Mouse (Mus musculus): ENCODE data around the gene Prox1.

Prox1 gene

DNA sequence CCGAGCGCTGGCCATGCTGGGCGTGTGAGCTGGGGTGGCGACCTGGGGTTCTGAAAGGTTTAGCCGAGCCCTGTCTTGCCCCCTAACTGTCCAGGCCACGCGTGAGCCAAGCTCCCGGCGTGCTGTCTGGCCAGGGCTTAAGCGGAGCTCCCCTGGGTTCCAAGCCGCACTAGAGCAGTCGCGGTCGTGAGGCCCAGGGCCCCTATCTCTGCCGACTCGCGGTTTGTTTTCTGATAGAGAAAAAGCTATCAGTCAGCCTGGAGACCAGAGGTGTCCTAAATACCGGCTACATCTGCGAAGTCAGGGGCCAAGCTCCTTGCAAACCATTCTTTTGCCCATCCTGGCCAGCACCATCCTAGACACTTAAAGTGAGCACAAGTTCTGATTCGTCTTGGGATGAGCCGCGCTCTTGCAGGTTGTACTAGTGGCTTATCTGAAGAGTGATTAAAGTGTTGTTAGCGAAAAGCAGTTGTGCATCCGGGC is 2.5 kb upstream of the Prox1 start:
- no peak for DNase-seq

DNA sequence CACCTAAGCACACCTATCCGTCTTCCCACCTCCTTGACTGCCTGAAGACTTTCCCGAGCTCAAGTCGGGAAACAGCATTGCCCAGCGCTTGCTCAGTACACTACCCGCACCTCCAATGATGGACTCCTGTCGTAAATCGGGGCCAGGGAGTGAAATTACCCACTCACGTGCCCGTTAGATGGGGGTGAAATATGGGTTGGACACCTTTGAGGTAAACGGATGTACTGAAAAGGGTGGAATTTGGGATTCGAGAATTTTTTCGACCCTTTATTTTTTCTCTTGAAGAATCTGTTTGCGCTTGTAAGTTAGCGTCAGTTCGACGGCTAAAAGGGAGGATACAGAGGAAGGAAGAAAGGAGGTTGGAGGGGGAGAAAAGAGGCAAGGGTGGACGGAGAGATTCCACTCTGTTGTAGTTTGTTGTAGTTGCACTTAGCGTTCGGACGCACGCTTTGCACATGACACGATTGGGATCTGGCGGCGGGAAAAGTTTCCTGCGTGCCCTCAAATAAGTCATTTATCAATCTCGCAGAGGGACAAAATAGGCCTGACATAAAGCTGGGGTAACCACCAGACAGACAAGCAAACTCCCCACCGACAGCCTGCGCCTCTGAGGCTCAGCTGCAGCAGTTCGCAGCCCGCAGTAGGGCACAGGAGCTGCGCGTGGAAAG is 1.9 kb upstream of the Prox1 start:
- DNase-seq, result no peak

- no peak for DNase-seq
These were observed 1.2 kb upstream of the Prox1 start for GRCm38 (mm10) chr1:190171750-190172149.

DNA sequence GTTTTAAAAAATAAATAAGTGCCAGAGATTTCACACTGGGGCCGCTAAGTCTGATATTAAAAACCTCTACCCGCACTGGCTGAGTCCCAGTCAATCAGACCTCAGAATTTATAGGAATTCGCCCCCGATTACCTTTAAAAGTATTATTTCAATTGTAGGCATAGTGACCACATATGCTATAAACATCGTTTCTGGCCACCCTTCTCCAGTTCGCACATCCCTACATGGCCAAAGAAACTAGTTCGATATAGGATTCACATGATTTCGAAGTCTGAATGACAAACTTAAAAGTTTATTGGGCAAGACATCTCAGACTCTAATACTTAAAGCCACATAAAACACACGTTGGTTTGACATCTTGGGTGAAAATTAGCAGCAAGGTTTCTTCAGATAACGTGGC is 827 bp upstream of the Prox1 start:
- DNase-seq, result no peak

GRCm38 (mm10) chr1:190170819-190171216 is 304 bp upstream of the Prox1 start:
- DNase-seq, result no peak

DNA sequence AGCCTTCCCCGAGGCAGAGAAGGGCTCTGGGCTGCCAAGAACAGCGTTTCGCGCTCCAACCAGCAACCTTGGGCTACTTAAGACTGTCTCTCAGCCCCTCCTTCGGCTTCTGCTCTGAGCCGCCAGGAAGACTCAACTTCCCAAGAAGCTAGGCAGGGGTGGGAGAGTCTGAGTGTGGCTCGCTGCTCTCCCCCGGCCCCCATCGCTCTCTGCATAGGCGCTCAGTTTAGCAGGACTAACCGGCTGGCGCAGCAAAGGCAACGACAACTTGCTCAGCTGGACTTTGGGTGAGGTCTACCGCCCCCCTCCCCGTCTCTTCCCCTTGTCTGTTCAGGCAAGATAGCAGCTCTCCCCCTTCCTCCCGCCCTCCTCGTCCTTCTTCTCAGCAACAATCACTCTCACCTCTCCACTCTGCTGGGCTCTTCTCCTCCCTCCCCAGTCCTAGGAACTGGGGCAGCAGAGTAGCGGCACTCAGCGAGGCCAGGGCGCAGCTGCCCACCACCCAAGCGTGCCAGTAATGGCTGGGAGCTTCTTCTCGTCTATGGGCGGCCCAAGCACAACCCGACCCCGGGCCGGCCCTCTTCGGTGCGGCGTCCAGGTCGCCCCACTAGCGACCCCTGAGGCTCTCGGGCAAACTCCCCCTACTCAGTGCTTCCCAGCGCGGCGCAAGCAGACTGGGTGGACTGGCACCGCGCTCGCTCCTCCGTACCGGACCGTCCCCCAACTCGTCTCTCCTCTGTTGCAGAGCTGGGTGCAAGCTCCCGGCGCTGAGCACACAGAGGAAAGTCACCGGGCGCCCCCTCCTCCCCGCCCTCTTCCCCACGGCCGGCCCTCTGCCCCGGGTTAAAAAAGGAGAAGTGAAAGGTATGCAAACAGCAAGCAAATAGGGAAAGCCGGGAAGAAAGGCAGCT is 1.5 kb downstream of the Prox1 start:
- no peak for DNase-seq

GRCm38 (mm10) chr1:190168115-190168514 is 2.4 kb downstream of the Prox1 start:
- DNase-seq, result no peak

GRCm38 (mm10) chr1:190167609-190168008 is 2.9 kb downstream of the Prox1 start:
- no peak for DNase-seq

DNA sequence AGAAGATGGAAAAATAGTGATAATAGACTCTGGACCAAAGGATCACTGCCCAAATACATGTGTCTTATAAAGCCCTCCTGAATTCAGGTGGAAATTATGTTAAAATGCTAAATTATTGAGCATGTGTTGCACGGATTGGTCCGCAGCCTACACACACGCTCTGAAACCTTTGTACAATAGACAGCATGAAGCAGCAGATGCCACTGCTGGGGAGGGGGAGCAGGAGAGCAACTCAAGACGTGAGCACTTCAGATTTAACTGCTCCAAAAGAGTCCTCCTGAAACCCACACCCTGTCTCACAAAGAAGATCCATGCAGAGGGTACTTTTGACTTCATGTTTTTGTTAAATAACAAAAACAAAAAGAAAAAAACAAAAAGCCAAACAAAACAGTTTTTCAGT is 5.0 kb downstream of the Prox1 start:
- DNase-seq, result no peak

- no peak for DNase-seq
These were observed 7.0 kb downstream of the Prox1 start for GRCm38 (mm10) chr1:190163471-190163870.

DNA sequence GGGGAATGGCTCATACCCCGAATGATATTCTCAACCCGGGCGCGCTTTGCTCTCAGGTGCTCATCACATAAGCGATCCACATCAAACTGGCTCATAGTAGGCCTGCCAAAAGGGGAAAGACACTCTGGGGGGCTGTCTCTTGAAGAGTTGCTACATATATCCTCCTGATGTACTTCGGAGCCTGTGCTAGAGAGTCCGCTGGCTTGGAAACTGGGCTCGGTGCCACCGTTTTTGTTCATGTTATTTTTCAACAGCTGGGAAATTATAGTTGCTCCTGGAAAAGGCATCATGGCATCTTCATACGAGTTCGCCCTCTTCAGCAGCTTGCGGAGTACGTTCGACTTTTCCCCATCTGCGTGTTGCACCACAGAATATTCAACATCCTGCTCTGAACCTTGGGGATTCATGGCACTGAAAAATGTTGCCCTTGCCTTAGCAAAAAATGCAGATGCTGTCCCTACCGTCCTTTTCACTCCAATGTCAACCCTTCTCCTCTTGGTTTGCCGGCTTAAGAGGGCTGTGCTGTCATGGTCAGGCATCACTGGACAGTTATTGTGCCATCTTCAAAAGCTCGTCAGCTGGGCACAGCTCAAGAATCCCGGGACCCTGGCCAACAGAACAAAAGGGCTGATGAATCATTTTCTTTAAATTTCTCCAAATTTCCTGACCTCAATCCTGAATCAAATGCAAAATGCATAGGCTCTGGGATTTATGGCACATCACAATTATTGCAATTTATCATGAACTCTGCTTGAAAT is 8.6 kb downstream of the Prox1 start:
- DNase-seq, result no peak

DNA sequence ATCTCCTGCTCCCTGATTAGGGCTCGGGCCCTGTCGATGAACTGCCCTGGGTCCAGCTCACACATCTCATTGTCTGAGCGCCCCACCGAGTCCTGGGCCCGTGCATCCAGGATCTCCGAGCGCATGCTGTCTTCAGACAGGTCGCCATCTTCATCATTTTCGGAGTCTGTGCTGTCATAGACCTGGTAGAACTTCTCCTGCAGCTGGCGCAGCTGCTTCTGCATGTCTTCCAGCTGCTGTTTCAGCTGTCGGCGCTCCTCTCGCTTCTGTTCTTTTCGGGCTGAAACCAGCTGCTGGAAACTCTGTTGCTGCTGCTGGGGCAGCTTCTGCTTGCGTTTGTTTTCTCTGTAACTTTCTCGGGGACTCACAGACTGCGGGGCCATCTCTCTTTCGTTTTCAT is 9.2 kb downstream of the Prox1 start:
- DNase-seq, result no peak

- DNase-seq, result no peak
These were observed 11.1 kb downstream of the Prox1 start for GRCm38 (mm10) chr1:190159457-190159856.

GRCm38 (mm10) chr1:190155751-190156150 is 14.8 kb downstream of the Prox1 start:
- DNase-seq, result no peak

DNA sequence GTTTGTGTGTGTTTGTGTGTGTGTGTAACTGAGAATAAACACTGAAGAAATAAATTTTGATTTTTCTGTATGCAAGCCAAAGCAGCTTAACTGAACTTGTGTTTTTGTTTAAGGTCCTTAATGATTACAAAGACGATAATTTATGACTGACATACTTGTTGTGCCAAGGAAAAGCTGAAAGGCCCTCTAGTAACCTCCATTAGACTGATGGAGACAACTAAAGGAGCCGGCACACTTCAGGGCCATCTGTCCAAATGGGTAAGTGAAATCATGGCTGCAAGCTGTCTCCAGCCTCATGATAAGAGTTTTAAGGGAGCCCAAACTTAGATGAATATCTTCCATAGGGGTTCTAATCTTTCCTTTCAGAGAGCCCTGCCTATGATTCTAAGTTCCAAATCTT is 15.5 kb downstream of the Prox1 start:
- no peak for DNase-seq

DNA sequence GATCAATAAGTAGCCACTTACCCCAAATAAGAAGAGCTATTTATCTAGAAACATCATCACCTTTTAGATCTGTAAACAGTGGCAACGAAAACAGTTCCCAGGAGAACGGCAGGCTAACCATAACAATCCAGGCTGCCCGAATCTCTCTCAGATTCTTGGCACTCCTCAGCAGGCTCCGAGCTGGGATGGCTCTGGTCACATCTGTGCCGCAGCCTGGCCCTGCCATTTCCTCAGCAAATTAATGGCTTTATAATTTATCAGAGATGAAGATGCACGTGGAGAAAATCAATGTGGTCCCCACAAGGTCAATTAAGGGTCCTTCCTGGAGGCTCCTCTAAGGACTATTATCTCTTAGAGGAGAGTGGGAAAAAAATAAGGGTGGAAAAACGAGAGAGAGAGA is 16.2 kb downstream of the Prox1 start:
- no peak for DNase-seq

- DNase-seq, result no peak
These were observed 17.9 kb downstream of the Prox1 start for GRCm38 (mm10) chr1:190152603-190153002.

- DNase-seq, result no peak
These were observed 21.2 kb downstream of the Prox1 start for GRCm38 (mm10) chr1:190149233-190149741.

- no peak for DNase-seq
These were observed 21.8 kb downstream of the Prox1 start for GRCm38 (mm10) chr1:190148661-190149232.

DNA sequence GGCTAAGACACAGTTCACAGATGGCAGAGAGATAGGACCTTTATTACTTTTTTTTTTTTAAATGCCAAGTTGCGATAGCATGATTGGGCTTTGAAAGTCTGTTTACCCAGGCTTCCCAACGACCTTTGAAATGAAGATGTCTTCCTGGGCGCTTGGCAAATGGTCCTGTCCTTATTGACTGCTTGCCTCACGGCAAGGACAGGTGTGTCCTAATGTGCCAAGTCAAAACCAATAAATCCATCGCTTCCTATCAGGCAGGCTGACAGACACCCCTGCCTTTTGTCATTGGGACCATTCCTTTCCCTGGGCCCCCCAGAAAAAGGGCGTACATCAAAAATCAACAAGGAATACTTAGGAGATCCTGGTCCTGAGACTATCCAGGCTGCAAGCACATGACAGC is 22.7 kb downstream of the Prox1 start:
- no peak for DNase-seq

- DNase-seq, result no peak
These were observed 26.1 kb downstream of the Prox1 start for GRCm38 (mm10) chr1:190144416-190144815.

GRCm38 (mm10) chr1:190143593-190143992 is 26.9 kb downstream of the Prox1 start:
- no peak for DNase-seq

DNA sequence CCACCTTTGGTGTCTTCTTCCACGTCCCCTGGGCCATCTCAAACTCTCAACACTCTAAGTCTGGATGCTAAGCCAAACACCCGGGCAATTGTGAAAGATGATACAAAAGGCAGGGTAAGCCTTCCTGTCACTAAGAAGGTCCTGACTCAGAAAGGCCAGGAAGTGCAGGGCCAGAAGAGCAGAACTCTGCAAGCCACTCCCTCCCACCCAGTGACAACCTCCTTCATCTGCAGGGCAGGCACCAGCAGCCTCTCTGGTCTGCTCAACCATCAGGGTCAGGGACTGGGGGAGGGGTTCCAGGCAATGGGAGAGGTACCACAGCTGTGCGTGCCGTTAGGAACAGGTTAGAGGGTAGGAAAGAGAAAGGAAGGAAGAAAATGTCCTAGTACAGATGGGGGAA is 27.9 kb downstream of the Prox1 start:
- no peak for DNase-seq

Data from thymus, postnatal 36 days (tissue).